Mouse (Mus musculus) embryonic facial prominence, embryonic 10.5 days (tissue): ENCODE measurements around the gene Slc34a2. TPM values are rescaled to one million over a fixed set of nuclear protein-coding genes. Genes with fewer than 3 reads are reported as not detected.

Experiments
- DNase-seq: peaks from one replicate; pipeline ENCODE4 v3.0.0-alpha.2; 2017; ENCODE audit warnings: low spot score
- H3K27ac ChIP-seq: fragments of 300-500 bp; sonication (generic); replicated peaks from 2 replicates; pipeline ENCODE4 v1.5.1; 2016; ENCODE audit warnings: mild to moderate bottlenecking
- H3K27me3 ChIP-seq: fragments of 300-500 bp; sonication (generic); replicated peaks from 2 replicates; pipeline ENCODE4 v1.6.1; 2016; ENCODE audit warnings: low read depth, mild to moderate bottlenecking; ENCODE audit not compliant: poor library complexity, severe bottlenecking
- H3K36me3 ChIP-seq: fragments of 300-500 bp; sonication (generic); replicated peaks from 2 replicates; pipeline ENCODE4 v1.6.1; 2016; ENCODE audit warnings: mild to moderate bottlenecking, moderate library complexity
- H3K4me1 ChIP-seq: fragments of 300-500 bp; sonication (generic); 2 replicates; pipeline ENCODE4 v1.6.1; 2016
- H3K4me3 ChIP-seq: fragments of 300-500 bp; sonication (generic); 2 replicates; pipeline ENCODE4 v1.5.1; 2016; ENCODE audit warnings: mild to moderate bottlenecking, moderate library complexity
- H3K9me3 ChIP-seq: fragments of 300-500 bp; sonication (generic); 2 replicates; pipeline ENCODE4 v1.6.1; 2016; ENCODE audit warnings: mild to moderate bottlenecking
- WGBS: fragments of 180-500 bp; shearing (Covaris S2); methylation state at CpG from one replicate; pipeline ENCODE4 v1.1.7; 2016; 5-methylcytosine and 5-hydroxymethylcytosine counted together
- polyA plus RNA-seq: library from polyadenylated mRNA; unstranded; fragments of >200 nt; fragmentation: Nextera tagmentation; extraction: Ambion mirVana; gene quantifications from 2 replicates; pipeline ENCODE4 v1.2.1, GENCODE M21; 2016

The Slc34a2 gene
- polyA plus RNA-seq, 1 experiment from 2014 or later: 0.05 TPM

- 80% methylated on average over 13 of the region's 13 CpGs for WGBS
- H3K36me3 ChIP-seq: no peaks in the 10 kb centered on the region
- H3K4me1 ChIP-seq: no peaks in the 10 kb centered on the region
- H3K27ac ChIP-seq: no peak overlapping the region
- no peaks in the 10 kb centered on the region for H3K27me3 ChIP-seq
- DNase-seq: peak; percentile 13
- H3K4me3 ChIP-seq: no peak overlapping the region
- H3K9me3 ChIP-seq: no peaks in the 10 kb centered on the region
Measured at GRCm38 (mm10) chr5:53104177-53104855, 66.4 kb downstream of the Slc34a2 start.

GRCm38 (mm10) chr5:53105716-53106115 is 67.8 kb downstream of the Slc34a2 start:
- H3K4me3 ChIP-seq: no peak overlapping the region
- 79% methylated on average over 8 of the region's 8 CpGs for WGBS
- no peaks in the 10 kb centered on the region for H3K36me3 ChIP-seq
- DNase-seq: no peak
- no peaks in the 10 kb centered on the region for H3K4me1 ChIP-seq
- H3K27me3 ChIP-seq: no peaks in the 10 kb centered on the region
- H3K9me3 ChIP-seq: no peaks in the 10 kb centered on the region
- H3K27ac ChIP-seq: no peak overlapping the region

GRCm38 (mm10) chr5:53106125-53106524 is 68.2 kb downstream of the Slc34a2 start:
- Histone ChIP-seq H3K4me1 (no peaks in the 10 kb centered on the region), H3K36me3 (no peaks in the 10 kb centered on the region), H3K27ac (no peak overlapping the region), H3K9me3 (no peaks in the 10 kb centered on the region), H3K4me3 (no peak overlapping the region), H3K27me3 (no peaks in the 10 kb centered on the region)
- DNase-seq: no peak
- 81% methylated on average over 4 of the region's 4 CpGs for WGBS

GRCm38 (mm10) chr5:53106731-53107130 is 68.8 kb downstream of the Slc34a2 start:
- DNase-seq: no peak
- no peak overlapping the region for H3K4me3 ChIP-seq
- no peaks in the 10 kb centered on the region for H3K4me1 ChIP-seq
- H3K27ac ChIP-seq: no peak overlapping the region
- H3K36me3 ChIP-seq: no peaks in the 10 kb centered on the region
- no peaks in the 10 kb centered on the region for H3K9me3 ChIP-seq
- no peaks in the 10 kb centered on the region for H3K27me3 ChIP-seq
- 54% methylated on average over 4 of the region's 4 CpGs for WGBS

- DNase-seq: no peak
- Histone ChIP-seq H3K36me3 (no peaks in the 10 kb centered on the region), H3K9me3 (no peaks in the 10 kb centered on the region), H3K27me3 (no peaks in the 10 kb centered on the region), H3K27ac (no peak overlapping the region), H3K4me1 (no peaks in the 10 kb centered on the region), H3K4me3 (no peak overlapping the region)
- 89% methylated on average over 9 of the region's 9 CpGs for WGBS
Measured at GRCm38 (mm10) chr5:53108026-53108425, 70.1 kb downstream of the Slc34a2 start.

- no peaks in the 10 kb centered on the region for H3K27me3 ChIP-seq
Measured at GRCm38 (mm10) chr5:53108668-53109067, 70.8 kb downstream of the Slc34a2 start.

GRCm38 (mm10) chr5:53110225-53110624 is 72.3 kb downstream of the Slc34a2 start:
- no peaks in the 10 kb centered on the region for H3K4me1 ChIP-seq
- H3K27me3 ChIP-seq: peaks cover 3% of the 10 kb centered on the region; the same call in 1 of the 2 replicates
- WGBS: 73% methylated on average over 4 of the region's 4 CpGs
- H3K36me3 ChIP-seq: no peaks in the 10 kb centered on the region
- no peak overlapping the region for H3K4me3 ChIP-seq
- H3K9me3 ChIP-seq: no peaks in the 10 kb centered on the region
- no peak for DNase-seq
- H3K27ac ChIP-seq: no peak overlapping the region

More at GRCm38 (mm10) chr5:53108668-53109067, 70.8 kb downstream of the Slc34a2 start:
- Histone ChIP-seq H3K4me3 (no peak overlapping the region), H3K36me3 (no peaks in the 10 kb centered on the region), H3K4me1 (no peaks in the 10 kb centered on the region), H3K9me3 (no peaks in the 10 kb centered on the region), H3K27ac (no peak overlapping the region)
- DNase-seq: peak; percentile 17
- 84% methylated on average over 1 of the region's 1 CpGs for WGBS

- no peak overlapping the region for H3K4me3 ChIP-seq
- H3K36me3 ChIP-seq: no peaks in the 10 kb centered on the region
- WGBS: 79% methylated on average over 5 of the region's 5 CpGs
- no peaks in the 10 kb centered on the region for H3K4me1 ChIP-seq
- no peak for DNase-seq
- no peak overlapping the region for H3K27ac ChIP-seq
- H3K27me3 ChIP-seq: peaks cover 3% of the 10 kb centered on the region; the same call in 1 of the 2 replicates
- H3K9me3 ChIP-seq: no peaks in the 10 kb centered on the region
Measured at GRCm38 (mm10) chr5:53111036-53111435, 73.2 kb downstream of the Slc34a2 start.

- Histone ChIP-seq H3K4me3 (no peak overlapping the region), H3K4me1 (no peaks in the 10 kb centered on the region), H3K36me3 (no peaks in the 10 kb centered on the region), H3K9me3 (no peaks in the 10 kb centered on the region), H3K27me3 (peaks cover 3% of the 10 kb centered on the region; the same call in 1 of the 2 replicates), H3K27ac (no peak overlapping the region)
- DNase-seq: no peak
- WGBS: 93% methylated on average over 5 of the region's 5 CpGs
Measured at GRCm38 (mm10) chr5:53112942-53113341, 75.1 kb downstream of the Slc34a2 start.

GRCm38 (mm10) chr5:53114616-53115267 is 76.9 kb downstream of the Slc34a2 start:
- Histone ChIP-seq H3K4me1 (no peaks in the 10 kb centered on the region), H3K9me3 (no peaks in the 10 kb centered on the region), H3K4me3 (no peak overlapping the region), H3K27ac (no peak overlapping the region), H3K27me3 (peaks cover 3% of the 10 kb centered on the region; the same call in 1 of the 2 replicates), H3K36me3 (no peaks in the 10 kb centered on the region)
- no peak for DNase-seq
- WGBS: 81% methylated on average over 12 of the region's 12 CpGs

GRCm38 (mm10) chr5:53118212-53118611 is 80.3 kb downstream of the Slc34a2 start:
- Histone ChIP-seq H3K27ac (no peak overlapping the region), H3K9me3 (no peaks in the 10 kb centered on the region), H3K27me3 (peaks cover 7% of the 10 kb centered on the region; the same call in 1 of the 2 replicates), H3K36me3 (no peaks in the 10 kb centered on the region), H3K4me1 (no peaks in the 10 kb centered on the region), H3K4me3 (no peak overlapping the region)
- WGBS: 81% methylated on average over 8 of the region's 8 CpGs
- DNase-seq: no peak

- Histone ChIP-seq H3K27ac (no peak overlapping the region), H3K4me1 (no peaks in the 10 kb centered on the region), H3K27me3 (peaks cover 7% of the 10 kb centered on the region; the same call in 1 of the 2 replicates), H3K36me3 (no peaks in the 10 kb centered on the region), H3K4me3 (no peak overlapping the region), H3K9me3 (no peaks in the 10 kb centered on the region)
- WGBS: 68% methylated on average over 3 of the region's 3 CpGs
- DNase-seq: no peak
Measured at GRCm38 (mm10) chr5:53119689-53120088, 81.8 kb downstream of the Slc34a2 start.
